Mouse (Mus musculus) cerebellum, adult 18-20 months (tissue): ENCODE results near the gene Mfap5.
A peak's percentile ranks its signal among the peaks of the same experiment; 100 is the strongest.
"Not testable (repeated sequence)": the region's sequence is repeated elsewhere in the genome, so short reads cannot be mapped to it uniquely, and the experiment has no call there.

ENCODE experiments used
- DNase-seq, 2 experiments: peaks; one replicate each; pipeline ENCODE4 v3.0.0; 2021

Gene Mfap5

DNA sequence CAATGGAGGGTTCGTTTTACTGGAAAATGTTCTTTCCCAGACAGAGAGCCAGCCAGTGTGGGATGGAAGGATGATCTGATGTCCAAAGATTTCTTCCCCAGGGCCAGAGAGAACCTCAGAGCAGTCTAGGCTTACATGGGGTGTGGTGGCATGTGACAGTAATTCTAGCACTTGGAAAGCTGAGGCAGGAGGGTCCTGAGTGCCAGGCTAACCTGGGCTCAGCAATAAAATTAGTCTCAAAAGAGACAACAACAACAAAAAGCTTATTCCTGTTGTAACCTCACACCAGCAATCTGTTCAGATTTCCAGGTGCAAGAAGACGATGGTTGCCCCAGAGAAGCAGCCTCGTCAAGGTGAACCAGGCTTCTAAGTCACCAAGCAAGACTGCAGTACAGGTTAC, at the start of gene Mfap5:
TSS of gene Mfap5 (plus strand) at position 301 of the 400 bp plus-strand sequence.
- no peak for DNase-seq

GRCm38 (mm10) chr6:122458946-122459693, 46.5 kb upstream of the Mfap5 start:
- DNase-seq, result no peak

DNA sequence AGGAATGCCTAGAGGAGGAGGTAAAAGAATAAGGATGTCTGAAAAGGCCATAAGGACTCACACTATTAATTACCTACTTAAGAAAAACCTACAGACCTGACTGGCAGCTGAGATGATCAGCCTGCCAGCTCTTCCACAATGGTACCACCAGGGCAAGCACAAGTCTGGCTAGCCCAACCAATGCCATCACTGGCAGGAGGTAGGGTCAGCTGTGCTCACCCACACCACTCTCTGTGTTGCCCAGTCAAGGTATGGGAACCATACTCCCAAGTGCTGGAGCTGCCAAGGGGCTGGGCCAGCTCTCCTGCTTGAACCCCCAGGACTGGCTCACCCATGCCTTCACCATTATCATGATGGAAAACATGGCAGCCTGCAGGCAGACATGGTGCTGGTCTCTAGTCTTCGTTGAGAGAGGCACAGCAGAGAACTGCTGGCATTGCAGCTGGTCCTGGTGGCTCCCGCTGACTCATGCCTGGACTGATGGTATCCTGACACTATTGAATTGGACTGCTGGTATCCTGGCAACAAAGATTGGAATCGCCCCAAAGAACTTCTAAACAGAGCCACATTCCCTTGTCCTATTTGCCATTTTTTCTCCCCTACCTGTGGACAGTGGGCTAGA, 39.4 kb upstream of the Mfap5 start:
- DNase-seq, result no peak

GRCm38 (mm10) chr6:122469030-122469640, 36.5 kb upstream of the Mfap5 start:
- no peak for DNase-seq

- no peak for DNase-seq
These were observed 35.4 kb upstream of the Mfap5 start for GRCm38 (mm10) chr6:122470240-122470639.

DNA sequence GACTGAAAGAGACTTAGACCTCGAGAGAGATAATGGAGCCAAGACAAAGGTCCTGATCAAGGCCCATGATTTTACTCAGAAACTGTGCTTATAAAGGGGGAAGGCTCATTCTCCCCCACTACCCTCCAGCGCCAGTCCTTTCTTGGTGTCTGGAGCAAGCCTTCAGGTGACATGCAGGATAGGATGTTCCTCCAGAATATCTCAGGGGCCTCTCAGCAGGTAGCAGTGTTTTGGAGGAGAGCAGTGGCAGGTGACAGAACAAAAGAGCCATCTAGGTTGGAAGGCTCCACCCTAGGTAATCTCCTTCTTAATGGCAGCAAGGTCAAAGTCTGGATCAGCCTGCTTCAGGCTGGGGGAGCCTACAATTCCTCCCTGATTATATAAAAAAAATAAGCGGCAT, 34.2 kb upstream of the Mfap5 start:
- DNase-seq, result not testable (repeated sequence)

GRCm38 (mm10) chr6:122478062-122478461, 27.6 kb upstream of the Mfap5 start:
- DNase-seq, result no peak

GRCm38 (mm10) chr6:122485401-122486296, 20.0 kb upstream of the Mfap5 start:
- DNase-seq, result peak in 1 of 2 experiments; percentile 14

DNA sequence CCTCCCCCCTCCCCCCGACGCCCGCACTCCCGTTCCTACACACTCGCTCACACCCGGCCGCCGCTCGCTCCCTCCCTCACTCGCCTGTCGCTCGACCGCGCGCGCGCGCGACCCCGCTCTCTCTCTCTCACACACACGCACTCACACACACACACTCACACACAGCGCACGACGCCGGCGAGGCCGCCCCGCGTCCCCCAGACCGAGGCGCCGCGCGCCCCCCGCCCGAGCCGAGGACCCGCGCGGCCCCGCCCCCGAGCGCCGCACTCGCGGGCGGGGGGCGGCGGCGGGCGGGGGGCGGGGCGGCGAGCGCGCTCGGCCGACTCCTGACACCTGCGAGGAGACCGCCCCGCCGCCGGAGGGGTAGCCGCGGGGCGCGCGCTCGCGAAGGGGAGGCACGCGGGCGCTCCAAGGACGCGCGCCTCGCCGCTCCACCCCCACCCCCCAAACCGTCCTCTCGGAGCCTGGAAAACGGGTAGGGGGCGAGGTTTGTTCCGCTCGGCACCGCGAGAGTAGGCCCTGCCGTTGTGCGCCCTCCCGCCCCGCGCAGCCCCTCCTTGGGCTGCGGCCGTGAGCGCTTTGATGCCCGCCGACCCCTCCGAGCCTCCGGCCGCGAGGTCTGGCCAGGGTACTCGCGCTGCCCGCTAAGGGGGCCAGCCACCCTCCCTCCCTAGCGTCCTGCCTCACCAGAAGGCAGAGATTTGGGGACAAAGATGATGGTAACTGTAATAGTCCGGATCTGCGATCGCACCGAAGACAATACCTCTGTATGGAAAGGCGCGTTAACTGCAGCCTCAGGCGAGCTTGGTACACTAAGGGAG, 19.1 kb upstream of the Mfap5 start:
- peak in 1 of 2 experiments; percentile 13 for DNase-seq

- no peak for DNase-seq
These were observed 14.6 kb upstream of the Mfap5 start for GRCm38 (mm10) chr6:122490929-122491512.

- DNase-seq, result peak; percentile 24 to 29
These were observed 14.1 kb upstream of the Mfap5 start for GRCm38 (mm10) chr6:122491557-122491956.

DNA sequence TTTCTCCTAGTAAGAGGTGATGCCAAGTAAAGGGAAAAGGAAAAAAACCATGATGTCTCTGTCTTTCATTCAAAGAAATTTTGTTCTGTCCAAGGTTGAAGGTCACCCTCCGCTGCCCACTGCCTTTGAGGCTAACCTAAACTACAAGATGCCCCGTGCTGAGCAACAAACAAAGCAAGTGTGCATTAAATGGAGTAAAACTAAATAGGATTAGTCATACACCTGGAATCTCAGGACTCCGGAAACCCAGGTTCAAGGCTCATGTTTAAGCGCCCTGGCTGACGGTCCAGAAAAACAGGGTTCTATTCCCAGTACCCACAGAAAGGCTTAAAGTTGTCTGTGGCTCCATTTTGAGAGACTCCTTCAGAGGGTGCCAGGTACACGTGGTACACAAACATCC, 13.2 kb upstream of the Mfap5 start:
- no peak for DNase-seq

- DNase-seq, result no peak
These were observed 11.7 kb upstream of the Mfap5 start for GRCm38 (mm10) chr6:122493799-122494472.

- no peak for DNase-seq
These were observed 10.4 kb upstream of the Mfap5 start for GRCm38 (mm10) chr6:122495082-122495881.

DNA sequence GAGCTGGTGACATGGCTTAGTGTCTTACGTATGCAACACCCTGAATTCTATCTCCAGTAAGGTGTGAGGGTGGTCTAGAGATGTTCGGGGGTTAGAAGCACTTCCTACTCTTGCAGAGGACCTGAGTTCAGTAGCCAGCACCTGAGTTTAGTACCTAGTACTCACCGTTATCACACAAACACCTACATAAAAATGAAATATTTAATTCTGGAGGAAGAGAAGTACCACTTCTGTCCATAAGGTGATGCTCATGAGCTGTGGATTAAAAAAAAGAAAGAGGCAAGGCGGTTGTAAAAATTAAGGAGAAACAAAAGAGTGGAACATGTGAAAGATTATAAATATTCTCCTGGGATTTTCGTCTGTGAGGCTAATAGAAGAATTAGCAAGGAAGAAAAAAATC, 9.1 kb upstream of the Mfap5 start:
- DNase-seq, result peak in 1 of 2 experiments; percentile 9

DNA sequence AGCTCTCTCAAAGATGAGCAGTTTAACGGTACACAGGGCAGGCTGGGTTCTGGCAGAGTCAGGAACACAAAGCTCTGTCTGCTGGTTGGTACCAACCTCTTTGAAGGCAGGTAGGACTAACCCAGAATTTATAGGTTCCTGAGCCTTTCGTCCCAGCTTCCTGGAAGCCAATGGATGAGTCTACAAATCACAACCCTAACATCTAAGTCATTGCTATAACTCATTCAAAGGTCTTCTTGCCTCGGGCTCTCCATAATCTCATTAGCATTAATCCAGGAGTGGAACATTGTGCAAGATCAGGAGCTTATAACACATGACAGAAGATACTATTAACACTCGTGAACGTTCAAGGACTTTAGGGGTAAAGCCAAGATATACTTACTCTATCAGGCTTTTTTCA, 7.0 kb upstream of the Mfap5 start, which contains the start of gene Rimklb:
TSS of gene Rimklb (minus strand) at position 101 of the 400 bp plus-strand sequence.
- no peak for DNase-seq

- DNase-seq, result no peak
These were observed 604 bp upstream of the Mfap5 start for GRCm38 (mm10) chr6:122505041-122505440.

DNA sequence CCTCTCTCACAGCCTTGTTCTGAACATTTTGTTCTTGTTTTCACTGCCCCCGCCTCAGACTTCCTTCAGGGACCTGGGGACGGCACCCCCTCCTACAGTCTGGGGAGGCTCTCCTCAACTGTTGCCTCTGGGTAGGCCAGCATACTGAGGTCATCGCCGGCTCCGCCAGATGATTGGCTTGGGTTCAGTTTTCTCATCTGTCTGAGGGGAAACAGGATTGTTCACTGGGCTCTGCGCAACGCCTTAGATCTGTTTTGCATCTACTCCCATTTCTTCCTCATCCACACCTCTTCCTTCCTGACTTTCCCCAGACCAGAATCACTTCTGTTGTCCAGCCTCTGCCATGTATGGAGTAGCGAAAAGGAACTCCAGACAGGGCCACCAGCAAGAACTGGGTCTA, 2.8 kb downstream of the Mfap5 start:
- no peak for DNase-seq

GRCm38 (mm10) chr6:122512914-122513878, 7.6 kb downstream of the Mfap5 start:
- no peak for DNase-seq
